Mouse (Mus musculus) limb, embryonic 12.5 days (tissue): Measurements from ENCODE around the gene Ncapd2. TPM values are rescaled to one million over a fixed set of nuclear protein-coding genes. Genes with fewer than 3 reads are reported as not detected.
A peak's percentile ranks its signal among the peaks of the same experiment; 100 is the strongest.

ENCODE experiments used
- ATAC-seq: fragments of 200-750 bp; cut with Nextera tagmentation; 2 replicates; pipeline ENCODE4 v1.8.0; 2017; ENCODE audit warnings: low read depth, moderate TSS enrichment; ENCODE audit not compliant: insufficient number of reproducible peaks, insufficient read depth, low FRiP score, low TSS enrichment
- H3K27ac ChIP-seq: fragments of 300-500 bp; sonication (generic); 2 replicates; pipeline ENCODE4 v1.5.1; 2016; ENCODE audit warnings: mild to moderate bottlenecking, moderate library complexity
- H3K27me3 ChIP-seq: fragments of 300-500 bp; sonication (generic); 2 replicates; pipeline ENCODE4 v1.6.1; 2016; ENCODE audit warnings: mild to moderate bottlenecking, moderate library complexity
- H3K36me3 ChIP-seq: fragments of 300-500 bp; sonication (generic); 2 replicates; pipeline ENCODE4 v1.6.1; 2016; ENCODE audit warnings: mild to moderate bottlenecking, moderate library complexity
- H3K4me1 ChIP-seq: fragments of 300-500 bp; sonication (generic); replicated peaks from 2 replicates; pipeline ENCODE4 v1.6.1; 2016
- H3K4me2 ChIP-seq: fragments of 300-500 bp; sonication (generic); 2 replicates; pipeline ENCODE4 v1.6.1; 2016; ENCODE audit warnings: mild to moderate bottlenecking, moderate library complexity
- H3K4me3 ChIP-seq: fragments of 300-500 bp; sonication (generic); replicated peaks from 2 replicates; pipeline ENCODE4 v1.5.1; 2016; ENCODE audit warnings: mild to moderate bottlenecking
- H3K9ac ChIP-seq: fragments of 300-500 bp; sonication (generic); replicated peaks from 2 replicates; pipeline ENCODE4 v1.6.1; 2016; ENCODE audit warnings: mild to moderate bottlenecking, moderate library complexity
- H3K9me3 ChIP-seq: fragments of 300-500 bp; sonication (generic); 2 replicates; pipeline ENCODE4 v1.6.1; 2016; ENCODE audit warnings: mild to moderate bottlenecking, moderate library complexity
- WGBS: fragments of 180-500 bp; shearing (Covaris S2); methylation state at CpG from one replicate; pipeline ENCODE4 v1.1.7; 2016; 5-methylcytosine and 5-hydroxymethylcytosine counted together
- polyA plus RNA-seq: library from polyadenylated mRNA; unstranded; fragments of >200 nt; fragmentation: Nextera tagmentation; extraction: Ambion mirVana; gene quantifications from 2 replicates; pipeline ENCODE4 v1.2.1, GENCODE M21; 2016

Gene Ncapd2
- polyA plus RNA-seq, 1 experiment from 2014 or later = 227 TPM

DNA sequence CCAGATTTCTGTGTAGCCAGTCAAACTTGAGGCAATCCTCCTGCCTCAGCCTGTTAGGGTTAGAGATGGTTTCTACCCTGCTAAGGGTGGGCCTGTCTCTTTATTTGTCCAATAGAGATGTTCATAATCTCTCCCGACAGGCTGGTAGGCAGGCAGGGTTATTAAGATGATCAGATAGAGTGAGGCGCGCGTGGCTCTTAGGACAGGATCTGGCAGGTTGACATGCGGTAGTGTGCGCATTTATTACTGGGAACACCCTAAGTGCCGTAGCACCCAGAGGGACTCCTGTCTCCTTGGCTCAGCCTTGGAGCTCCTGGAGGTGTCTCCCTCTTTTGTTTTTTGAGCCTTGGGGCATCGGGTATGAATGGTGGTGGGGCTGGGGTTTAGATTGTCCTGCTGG lies 36.2 kb downstream of the Ncapd2 start:
- H3K27me3 ChIP-seq = no peaks in the 10 kb centered on the region
- WGBS = 87% methylated on average over 8 of the region's 8 CpGs
- no peak for ATAC-seq
- no peaks in the 10 kb centered on the region for H3K4me1 ChIP-seq
- no peak overlapping the region for H3K27ac ChIP-seq
- H3K36me3 ChIP-seq = peaks cover 88% of the 10 kb centered on the region
- no peak overlapping the region for H3K4me2 ChIP-seq
- no peak overlapping the region for H3K9ac ChIP-seq
- no peak overlapping the region for H3K4me3 ChIP-seq
- no peaks in the 10 kb centered on the region for H3K9me3 ChIP-seq

DNA sequence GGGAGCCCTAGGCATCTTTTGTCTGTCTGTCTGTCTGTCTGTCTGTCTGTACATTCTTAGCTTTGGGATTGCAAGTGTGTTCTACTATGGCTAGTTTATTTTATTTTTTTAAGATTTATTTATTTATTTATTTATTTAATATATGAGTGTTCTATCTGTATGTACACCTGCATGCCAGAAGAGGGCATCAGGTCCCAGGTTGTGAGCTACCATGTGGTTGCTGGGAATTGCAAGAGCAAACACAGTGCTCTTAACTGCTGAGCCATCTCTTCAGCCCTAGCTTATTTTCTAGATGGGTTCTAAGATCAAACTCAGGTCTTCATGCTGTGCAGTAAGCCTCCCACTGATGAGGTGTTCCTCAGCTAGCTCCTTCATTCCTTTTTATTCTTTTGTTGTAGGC lies 37.0 kb downstream of the Ncapd2 start:
- Histone ChIP-seq H3K4me2 (no peak overlapping the region), H3K4me3 (no peak overlapping the region), H3K36me3 (peaks cover 84% of the 10 kb centered on the region), H3K27ac (no peak overlapping the region), H3K4me1 (no peaks in the 10 kb centered on the region), H3K9me3 (no peaks in the 10 kb centered on the region), H3K27me3 (no peaks in the 10 kb centered on the region), H3K9ac (no peak overlapping the region)
- no peak for ATAC-seq

GRCm38 (mm10) chr6:125153682-125154081 lies 37.8 kb downstream of the Ncapd2 start:
- H3K9me3 ChIP-seq = no peaks in the 10 kb centered on the region
- H3K9ac ChIP-seq = no peak overlapping the region
- no peak overlapping the region for H3K4me3 ChIP-seq
- 91% methylated on average over 4 of the region's 4 CpGs for WGBS
- no peak for ATAC-seq
- peaks cover 82% of the 10 kb centered on the region for H3K36me3 ChIP-seq
- no peak overlapping the region for H3K27ac ChIP-seq
- H3K27me3 ChIP-seq = no peaks in the 10 kb centered on the region
- 0 out of 2 replicates have a peak, but pooled peaks cover 5% of the 10 kb centered on the region for H3K4me1 ChIP-seq
- H3K4me2 ChIP-seq = no peak overlapping the region

- Histone ChIP-seq H3K9ac (no peak overlapping the region), H3K4me3 (no peak overlapping the region), H3K9me3 (no peaks in the 10 kb centered on the region), H3K36me3 (peaks cover 81% of the 10 kb centered on the region), H3K4me1 (0 out of 2 replicates have a peak, but pooled peaks cover 8% of the 10 kb centered on the region), H3K4me2 (no peak overlapping the region), H3K27me3 (no peaks in the 10 kb centered on the region), H3K27ac (no peak overlapping the region)
- 88% methylated on average over 5 of the region's 5 CpGs for WGBS
- no peak for ATAC-seq
Measured at GRCm38 (mm10) chr6:125153018-125153389, 38.5 kb downstream of the Ncapd2 start.

DNA sequence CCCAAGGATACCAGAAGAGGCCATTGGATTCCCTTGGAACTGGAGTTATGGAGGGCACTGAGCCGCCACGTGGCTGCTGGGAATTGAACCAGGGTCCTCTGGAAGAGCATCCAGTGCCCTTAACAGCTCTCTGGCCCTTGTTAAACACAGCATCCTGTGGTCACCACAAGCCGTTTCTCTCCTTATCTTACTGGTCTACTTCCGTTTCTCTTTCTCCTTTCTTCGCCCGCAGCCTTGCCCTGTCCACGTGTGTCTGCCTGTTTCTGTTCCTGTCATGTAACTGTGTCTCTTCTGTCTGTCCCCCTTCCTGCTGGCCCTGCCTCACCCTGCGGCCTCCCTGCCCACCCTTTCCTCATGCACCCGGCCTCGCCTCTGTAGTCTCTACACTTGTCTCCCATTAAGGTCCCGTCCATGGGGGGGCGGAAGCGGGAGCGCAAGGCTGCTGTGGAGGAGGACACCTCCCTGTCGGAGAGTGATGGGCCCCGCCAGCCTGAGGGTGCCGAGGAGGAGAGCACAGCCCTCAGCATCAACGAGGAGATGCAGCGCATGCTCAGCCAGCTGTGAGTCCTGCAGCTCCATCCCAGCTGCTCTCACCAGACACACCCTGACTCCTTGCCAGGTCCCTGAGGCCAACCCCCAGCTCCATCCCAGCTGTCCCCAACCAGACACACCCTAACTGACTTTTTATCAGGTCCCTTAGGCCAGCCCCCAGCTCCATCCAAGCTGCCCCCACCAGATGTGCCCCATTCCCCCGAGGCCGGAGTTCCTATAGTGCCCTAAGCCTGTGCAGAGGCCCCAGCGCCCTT lies 39.1 kb downstream of the Ncapd2 start:
- WGBS = 81% methylated on average over 22 of the region's 22 CpGs
- Histone ChIP-seq H3K36me3 (peaks cover 75% of the 10 kb centered on the region), H3K27me3 (no peaks in the 10 kb centered on the region), H3K4me1 (peaks cover 12% of the 10 kb centered on the region; the same call in 1 of the 2 replicates), H3K4me3 (no peak overlapping the region), H3K27ac (no peak overlapping the region), H3K9ac (0 out of 2 replicates have a peak overlapping the region, but pooled peaks have one; percentile 12), H3K4me2 (no peak overlapping the region), H3K9me3 (no peaks in the 10 kb centered on the region)
- no peak for ATAC-seq

DNA sequence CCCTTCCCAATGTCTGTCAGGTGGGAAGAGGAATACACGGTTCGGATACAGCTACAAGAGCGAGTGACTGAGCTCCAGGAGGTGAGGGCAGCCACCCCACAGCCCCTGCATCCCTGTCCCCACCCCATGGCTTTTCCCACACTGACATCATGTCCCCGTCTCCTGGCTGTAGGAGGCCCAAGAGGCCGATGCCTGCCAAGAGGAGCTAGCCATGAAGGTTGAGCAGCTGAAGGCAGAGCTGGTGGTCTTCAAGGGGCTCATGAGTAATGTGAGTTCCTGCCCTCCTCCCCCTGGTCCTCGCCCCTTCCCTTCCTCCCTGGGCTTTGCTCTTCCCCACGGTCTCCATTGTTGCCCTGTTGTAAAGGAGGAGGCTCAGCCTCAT lies 41.9 kb downstream of the Ncapd2 start:
- Histone ChIP-seq H3K27ac (peak overlapping the region; percentile 53; the same call in 1 of the 2 replicates), H3K27me3 (no peaks in the 10 kb centered on the region), H3K36me3 (peaks cover 49% of the 10 kb centered on the region), H3K9me3 (no peaks in the 10 kb centered on the region), H3K4me1 (peaks cover 34% of the 10 kb centered on the region), H3K4me3 (no peak overlapping the region), H3K4me2 (no peak overlapping the region), H3K9ac (no peak overlapping the region)
- ATAC-seq = no peak
- WGBS = 74% methylated on average over 7 of the region's 7 CpGs

DNA sequence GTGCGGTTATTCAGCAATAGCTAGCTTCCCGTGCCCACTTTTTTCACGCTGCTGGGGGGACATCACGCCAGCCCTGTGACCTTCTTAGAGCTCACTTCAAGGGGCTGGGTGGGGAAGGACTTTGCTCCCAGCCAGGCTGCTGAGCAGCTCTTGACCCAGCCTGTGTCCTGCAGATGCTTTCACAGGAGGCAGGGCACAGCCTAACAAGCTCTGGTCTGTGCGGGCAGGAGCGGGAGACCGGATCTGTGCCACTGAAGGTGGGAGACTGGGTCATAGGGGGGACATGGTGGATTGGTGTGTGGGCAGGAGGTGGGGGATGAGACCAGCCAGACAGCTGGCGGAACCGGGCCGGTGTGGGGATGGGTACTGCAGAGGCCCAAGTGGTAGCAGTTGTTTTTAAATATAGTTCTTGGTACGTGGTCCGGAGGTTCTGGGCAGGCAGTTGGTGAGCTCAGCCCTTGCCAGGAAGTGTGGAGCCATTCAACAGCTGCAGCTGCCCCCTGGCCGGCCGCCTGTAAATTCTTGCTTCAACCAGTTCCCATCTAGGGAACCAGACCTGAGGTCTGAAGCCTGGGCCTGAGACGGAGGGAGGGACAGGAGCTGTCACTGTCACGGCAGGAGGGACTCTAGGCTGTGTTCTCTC lies 42.5 kb downstream of the Ncapd2 start:
- Histone ChIP-seq H3K4me1 (peaks cover 39% of the 10 kb centered on the region), H3K36me3 (peaks cover 50% of the 10 kb centered on the region), H3K9me3 (no peaks in the 10 kb centered on the region), H3K27ac (peak overlapping the region; percentile 53), H3K27me3 (no peaks in the 10 kb centered on the region), H3K4me2 (peak overlapping the region; percentile 1; the same call in 1 of the 2 replicates), H3K9ac (no peak overlapping the region; the same call in 1 of the 2 replicates), H3K4me3 (no peak overlapping the region; the same call in 1 of the 2 replicates)
- no peak for ATAC-seq
- WGBS = 77% methylated on average over 16 of the region's 16 CpGs

- peak overlapping the region; percentile 37; the same call in 1 of the 2 replicates for H3K9ac ChIP-seq
- H3K27ac ChIP-seq = peak overlapping the region; percentile 53; the same call in 1 of the 2 replicates
- H3K27me3 ChIP-seq = no peaks in the 10 kb centered on the region
- peaks cover 49% of the 10 kb centered on the region for H3K36me3 ChIP-seq
- peak overlapping the region; percentile 1; the same call in 1 of the 2 replicates for H3K4me2 ChIP-seq
- no peak for ATAC-seq
- no peaks in the 10 kb centered on the region for H3K9me3 ChIP-seq
- 75% methylated on average over 18 of the region's 18 CpGs for WGBS
- no peak overlapping the region; the same call in 1 of the 2 replicates for H3K4me3 ChIP-seq
- peaks cover 40% of the 10 kb centered on the region for H3K4me1 ChIP-seq
Measured at GRCm38 (mm10) chr6:125148251-125148925, 43.1 kb downstream of the Ncapd2 start.

- H3K4me2 ChIP-seq = peak overlapping the region; percentile 97; the same call in 1 of the 2 replicates
Measured at GRCm38 (mm10) chr6:125147329-125147728, 44.2 kb downstream of the Ncapd2 start.

GRCm38 (mm10) chr6:125146797-125147196 lies 44.7 kb downstream of the Ncapd2 start:
- peaks cover 48% of the 10 kb centered on the region for H3K36me3 ChIP-seq
- 87% methylated on average over 4 of the region's 4 CpGs for WGBS
- H3K9me3 ChIP-seq = no peaks in the 10 kb centered on the region
- H3K4me1 ChIP-seq = peaks cover 40% of the 10 kb centered on the region
- H3K4me2 ChIP-seq = peak overlapping the region; percentile 97
- no peaks in the 10 kb centered on the region for H3K27me3 ChIP-seq
- peak overlapping the region; percentile 90 for H3K9ac ChIP-seq
- H3K27ac ChIP-seq = 0 out of 2 replicates have a peak overlapping the region, but pooled peaks have one; percentile 31
- no peak for ATAC-seq
- peak overlapping the region; percentile 82 for H3K4me3 ChIP-seq

More at GRCm38 (mm10) chr6:125147329-125147728, 44.2 kb downstream of the Ncapd2 start:
- WGBS = 67% methylated on average over 9 of the region's 10 CpGs
- no peaks in the 10 kb centered on the region for H3K27me3 ChIP-seq
- peaks cover 40% of the 10 kb centered on the region for H3K4me1 ChIP-seq
- ATAC-seq = no peak
- H3K36me3 ChIP-seq = peaks cover 48% of the 10 kb centered on the region
- no peaks in the 10 kb centered on the region for H3K9me3 ChIP-seq
- 0 out of 2 replicates have a peak overlapping the region, but pooled peaks have one; percentile 82 for H3K4me3 ChIP-seq
- H3K27ac ChIP-seq = 0 out of 2 replicates have a peak overlapping the region, but pooled peaks have one; percentile 1
- 0 out of 2 replicates have a peak overlapping the region, but pooled peaks have one; percentile 28 for H3K9ac ChIP-seq

DNA sequence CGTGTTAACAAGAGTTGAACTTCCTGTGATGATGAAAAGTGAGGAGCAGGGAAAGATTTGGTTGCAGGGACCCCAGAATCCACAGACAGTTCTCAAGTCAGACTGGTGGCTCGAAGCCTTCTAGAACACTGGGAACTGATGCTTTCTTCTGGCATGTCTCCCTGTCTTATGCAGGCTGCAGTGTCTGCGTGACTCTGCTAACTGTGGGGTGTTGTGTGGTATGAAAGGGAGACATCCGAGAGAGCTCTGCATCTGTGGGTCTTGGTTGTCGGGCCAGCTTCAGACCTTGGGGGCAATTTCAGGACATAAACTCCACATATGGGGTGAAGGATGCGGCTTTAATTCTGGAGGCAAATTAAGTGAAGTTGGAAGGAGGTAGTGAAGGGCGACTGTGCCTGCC lies 45.4 kb downstream of the Ncapd2 start:
- H3K27me3 ChIP-seq = no peaks in the 10 kb centered on the region
- H3K9ac ChIP-seq = peak overlapping the region; percentile 90
- peak overlapping the region; percentile 95; the same call in 1 of the 2 replicates for H3K27ac ChIP-seq
- H3K36me3 ChIP-seq = peaks cover 48% of the 10 kb centered on the region
- peaks cover 40% of the 10 kb centered on the region for H3K4me1 ChIP-seq
- H3K4me2 ChIP-seq = peak overlapping the region; percentile 97
- no peak for ATAC-seq
- H3K9me3 ChIP-seq = no peaks in the 10 kb centered on the region
- peak overlapping the region; percentile 82 for H3K4me3 ChIP-seq
- 55% methylated on average over 7 of the region's 7 CpGs for WGBS
